Mouse (Mus musculus): ENCODE results near the gene Sorbs1. TPM values are rescaled to one million over a fixed set of nuclear protein-coding genes. Genes with fewer than 3 reads are reported as not detected.

Gene Sorbs1
- polyA plus RNA-seq, 1 experiment from 2014 or later, result 49.5 TPM

- H3K4me1 ChIP-seq (ENCODE audit: control insufficient read depth, insufficient read depth, low read length), result 0 out of 2 replicates have a peak, but pooled peaks cover 3% of the 10 kb centered on the region
- no peaks in the 10 kb centered on the region for H3K9me3 ChIP-seq (ENCODE audit: control insufficient read depth, low read length)
- H3K36me3 ChIP-seq (ENCODE audit: control insufficient read depth, insufficient read depth, low read length), result peaks cover 24% of the 10 kb centered on the region
- H3K27ac ChIP-seq (ENCODE audit: low read depth, low read length), result 0 out of 2 replicates have a peak overlapping the region, but pooled peaks have one; percentile 39
- H3K27me3 ChIP-seq (ENCODE audit: control insufficient read depth, insufficient read depth, low read length), result no peaks in the 10 kb centered on the region
- no peak overlapping the region for H3K4me2 ChIP-seq (replicated peaks; ENCODE audit: low read depth, low read length)
- 19% methylated on average over 5 of the region's 5 CpGs for WGBS
- no peak overlapping the region for H3K4me3 ChIP-seq (ENCODE audit: low read length)
- H3K9ac ChIP-seq (ENCODE audit: low read depth, low read length), result no peak overlapping the region
- peak; percentile 84 for ATAC-seq (ENCODE audit: low FRiP score, low TSS enrichment)
Measured at GRCm38 (mm10) chr19:40548796-40549515, 35.4 kb upstream of the Sorbs1 start.

- 71% methylated on average over 6 of the region's 6 CpGs for WGBS
- 0 out of 2 replicates have a peak, but pooled peaks cover 3% of the 10 kb centered on the region for H3K4me1 ChIP-seq (ENCODE audit: control insufficient read depth, insufficient read depth, low read length)
- H3K27me3 ChIP-seq (ENCODE audit: control insufficient read depth, insufficient read depth, low read length), result no peaks in the 10 kb centered on the region
- no peak overlapping the region for H3K4me2 ChIP-seq (replicated peaks; ENCODE audit: low read depth, low read length)
- no peak for ATAC-seq (ENCODE audit: low FRiP score, low TSS enrichment)
- H3K4me3 ChIP-seq (ENCODE audit: low read length), result no peak overlapping the region
- peaks cover 18% of the 10 kb centered on the region; the same call in 1 of the 2 replicates for H3K36me3 ChIP-seq (ENCODE audit: control insufficient read depth, insufficient read depth, low read length)
- H3K27ac ChIP-seq (ENCODE audit: low read depth, low read length), result no peak overlapping the region
- no peak overlapping the region for H3K9ac ChIP-seq (ENCODE audit: low read depth, low read length)
- no peaks in the 10 kb centered on the region for H3K9me3 ChIP-seq (ENCODE audit: control insufficient read depth, low read length)
Measured at GRCm38 (mm10) chr19:40548386-40548785, 34.8 kb upstream of the Sorbs1 start.

GRCm38 (mm10) chr19:40544856-40545255 is 31.3 kb upstream of the Sorbs1 start:
- Histone ChIP-seq H3K9ac (ENCODE audit: low read depth, low read length) (no peak overlapping the region), H3K27ac (ENCODE audit: low read depth, low read length) (no peak overlapping the region), H3K27me3 (ENCODE audit: control insufficient read depth, insufficient read depth, low read length) (no peaks in the 10 kb centered on the region), H3K4me3 (ENCODE audit: low read length) (no peak overlapping the region), H3K4me2 (replicated peaks; ENCODE audit: low read depth, low read length) (no peak overlapping the region), H3K4me1 (ENCODE audit: control insufficient read depth, insufficient read depth, low read length) (0 out of 2 replicates have a peak, but pooled peaks cover 3% of the 10 kb centered on the region), H3K36me3 (ENCODE audit: control insufficient read depth, insufficient read depth, low read length) (no peaks in the 10 kb centered on the region; the same call in 1 of the 2 replicates), H3K9me3 (ENCODE audit: control insufficient read depth, low read length) (no peaks in the 10 kb centered on the region)
- ATAC-seq (ENCODE audit: low FRiP score, low TSS enrichment), result 0 out of 2 replicates have a peak, but pooled peaks have one; percentile 48
- WGBS, result 7% methylated on average over 3 of the region's 3 CpGs

GRCm38 (mm10) chr19:40542776-40543175 is 29.2 kb upstream of the Sorbs1 start:
- no peak overlapping the region for H3K4me3 ChIP-seq (ENCODE audit: low read length)
- H3K4me2 ChIP-seq (replicated peaks; ENCODE audit: low read depth, low read length), result no peak overlapping the region
- no peak overlapping the region for H3K27ac ChIP-seq (ENCODE audit: low read depth, low read length)
- H3K36me3 ChIP-seq (ENCODE audit: control insufficient read depth, insufficient read depth, low read length), result no peaks in the 10 kb centered on the region
- H3K4me1 ChIP-seq (ENCODE audit: control insufficient read depth, insufficient read depth, low read length), result no peaks in the 10 kb centered on the region
- 69% methylated on average over 7 of the region's 7 CpGs for WGBS
- H3K9me3 ChIP-seq (ENCODE audit: control insufficient read depth, low read length), result no peaks in the 10 kb centered on the region
- no peak for ATAC-seq (ENCODE audit: low FRiP score, low TSS enrichment)
- no peaks in the 10 kb centered on the region for H3K27me3 ChIP-seq (ENCODE audit: control insufficient read depth, insufficient read depth, low read length)
- H3K9ac ChIP-seq (ENCODE audit: low read depth, low read length), result no peak overlapping the region

- no peak overlapping the region for H3K4me2 ChIP-seq (replicated peaks; ENCODE audit: low read depth, low read length)
- H3K4me1 ChIP-seq (ENCODE audit: control insufficient read depth, insufficient read depth, low read length), result no peaks in the 10 kb centered on the region
- no peak for ATAC-seq (ENCODE audit: low FRiP score, low TSS enrichment)
- no peak overlapping the region for H3K9ac ChIP-seq (ENCODE audit: low read depth, low read length)
- no peaks in the 10 kb centered on the region for H3K9me3 ChIP-seq (ENCODE audit: control insufficient read depth, low read length)
- WGBS, result 87% methylated on average over 6 of the region's 6 CpGs
- H3K27ac ChIP-seq (ENCODE audit: low read depth, low read length), result no peak overlapping the region
- no peaks in the 10 kb centered on the region for H3K36me3 ChIP-seq (ENCODE audit: control insufficient read depth, insufficient read depth, low read length)
- H3K4me3 ChIP-seq (ENCODE audit: low read length), result no peak overlapping the region
- H3K27me3 ChIP-seq (ENCODE audit: control insufficient read depth, insufficient read depth, low read length), result no peaks in the 10 kb centered on the region
Measured at GRCm38 (mm10) chr19:40536526-40536925, 22.9 kb upstream of the Sorbs1 start.

GRCm38 (mm10) chr19:40532525-40532924 is 18.9 kb upstream of the Sorbs1 start:
- no peaks in the 10 kb centered on the region for H3K27me3 ChIP-seq (ENCODE audit: control insufficient read depth, insufficient read depth, low read length)
- H3K4me3 ChIP-seq (ENCODE audit: low read length), result no peak overlapping the region
- H3K36me3 ChIP-seq (ENCODE audit: control insufficient read depth, insufficient read depth, low read length), result no peaks in the 10 kb centered on the region
- WGBS, result 88% methylated on average over 5 of the region's 5 CpGs
- H3K4me2 ChIP-seq (replicated peaks; ENCODE audit: low read depth, low read length), result no peak overlapping the region
- no peak overlapping the region for H3K9ac ChIP-seq (ENCODE audit: low read depth, low read length)
- no peaks in the 10 kb centered on the region for H3K4me1 ChIP-seq (ENCODE audit: control insufficient read depth, insufficient read depth, low read length)
- ATAC-seq (ENCODE audit: low FRiP score, low TSS enrichment), result no peak
- no peaks in the 10 kb centered on the region for H3K9me3 ChIP-seq (ENCODE audit: control insufficient read depth, low read length)
- no peak overlapping the region for H3K27ac ChIP-seq (ENCODE audit: low read depth, low read length)

- Histone ChIP-seq H3K36me3 (ENCODE audit: control insufficient read depth, insufficient read depth, low read length) (no peaks in the 10 kb centered on the region), H3K27me3 (ENCODE audit: control insufficient read depth, insufficient read depth, low read length) (no peaks in the 10 kb centered on the region), H3K4me3 (ENCODE audit: low read length) (no peak overlapping the region), H3K9ac (ENCODE audit: low read depth, low read length) (no peak overlapping the region), H3K9me3 (ENCODE audit: control insufficient read depth, low read length) (no peaks in the 10 kb centered on the region), H3K4me1 (ENCODE audit: control insufficient read depth, insufficient read depth, low read length) (no peaks in the 10 kb centered on the region), H3K27ac (ENCODE audit: low read depth, low read length) (no peak overlapping the region), H3K4me2 (replicated peaks; ENCODE audit: low read depth, low read length) (no peak overlapping the region)
- WGBS, result 93% methylated on average over 2 of the region's 2 CpGs
- no peak for ATAC-seq (ENCODE audit: low FRiP score, low TSS enrichment)
Measured at GRCm38 (mm10) chr19:40530323-40530722, 16.7 kb upstream of the Sorbs1 start.

- H3K27me3 ChIP-seq (ENCODE audit: control insufficient read depth, insufficient read depth, low read length), result no peaks in the 10 kb centered on the region
Measured at GRCm38 (mm10) chr19:40528254-40528653, 14.7 kb upstream of the Sorbs1 start.

GRCm38 (mm10) chr19:40526367-40527014 is 12.9 kb upstream of the Sorbs1 start:
- H3K9ac ChIP-seq (ENCODE audit: low read depth, low read length), result no peak overlapping the region
- WGBS, result 76% methylated on average over 9 of the region's 9 CpGs
- H3K36me3 ChIP-seq (ENCODE audit: control insufficient read depth, insufficient read depth, low read length), result no peaks in the 10 kb centered on the region
- no peak overlapping the region for H3K4me3 ChIP-seq (ENCODE audit: low read length)
- no peak overlapping the region for H3K4me2 ChIP-seq (replicated peaks; ENCODE audit: low read depth, low read length)
- no peaks in the 10 kb centered on the region for H3K9me3 ChIP-seq (ENCODE audit: control insufficient read depth, low read length)
- H3K4me1 ChIP-seq (ENCODE audit: control insufficient read depth, insufficient read depth, low read length), result no peaks in the 10 kb centered on the region
- no peak for ATAC-seq (ENCODE audit: low FRiP score, low TSS enrichment)
- H3K27me3 ChIP-seq (ENCODE audit: control insufficient read depth, insufficient read depth, low read length), result no peaks in the 10 kb centered on the region
- no peak overlapping the region for H3K27ac ChIP-seq (ENCODE audit: low read depth, low read length)

More at GRCm38 (mm10) chr19:40528254-40528653, 14.7 kb upstream of the Sorbs1 start:
- Histone ChIP-seq H3K4me3 (ENCODE audit: low read length) (no peak overlapping the region), H3K4me1 (ENCODE audit: control insufficient read depth, insufficient read depth, low read length) (no peaks in the 10 kb centered on the region), H3K4me2 (replicated peaks; ENCODE audit: low read depth, low read length) (no peak overlapping the region), H3K27ac (ENCODE audit: low read depth, low read length) (no peak overlapping the region), H3K9ac (ENCODE audit: low read depth, low read length) (no peak overlapping the region), H3K9me3 (ENCODE audit: control insufficient read depth, low read length) (no peaks in the 10 kb centered on the region), H3K36me3 (ENCODE audit: control insufficient read depth, insufficient read depth, low read length) (no peaks in the 10 kb centered on the region)
- no peak for ATAC-seq (ENCODE audit: low FRiP score, low TSS enrichment)
